Mouse (Mus musculus) liver, embryonic 13.5 days (tissue): Measurements from ENCODE around the gene Fam53b. TPM values are rescaled to one million over a fixed set of nuclear protein-coding genes. Genes with fewer than 3 reads are reported as not detected.
A peak's percentile ranks its signal among the peaks of the same experiment; 100 is the strongest.

Experiments used
- ATAC-seq: fragments of 200-750 bp; cut with Nextera tagmentation; 2 replicates; pipeline ENCODE4 v1.8.0; 2017; ENCODE audit warnings: low read depth, mild to moderate bottlenecking, moderate number of reproducible peaks, moderate library complexity
- DNase-seq: peaks from one replicate; pipeline ENCODE4 v3.0.0; 2022
- H3K27ac ChIP-seq: fragments of 300-500 bp; sonication (generic); 2 replicates; pipeline ENCODE4 v1.5.1; 2015; ENCODE audit warnings: moderate library complexity, mild to moderate bottlenecking, inconsistent platforms
- H3K27me3 ChIP-seq: fragments of 300-500 bp; sonication (generic); 2 replicates; pipeline ENCODE4 v1.6.1; 2015; ENCODE audit warnings: mild to moderate bottlenecking, inconsistent platforms
- H3K36me3 ChIP-seq: fragments of 300-500 bp; sonication (generic); 2 replicates; pipeline ENCODE4 v1.6.1; 2015; ENCODE audit warnings: mild to moderate bottlenecking, inconsistent platforms
- H3K4me1 ChIP-seq: fragments of 300-500 bp; sonication (generic); replicated peaks from 2 replicates; pipeline ENCODE4 v1.6.1; 2015; ENCODE audit warnings: inconsistent platforms
- H3K4me2 ChIP-seq: fragments of 300-500 bp; sonication (generic); 2 replicates; pipeline ENCODE4 v1.6.1; 2015; ENCODE audit warnings: inconsistent platforms, mild to moderate bottlenecking, moderate library complexity
- H3K4me3 ChIP-seq: fragments of 300-500 bp; sonication (generic); replicated peaks from 2 replicates; pipeline ENCODE4 v1.5.1; 2015; ENCODE audit warnings: mild to moderate bottlenecking, inconsistent platforms
- H3K9ac ChIP-seq: fragments of 300-500 bp; sonication (generic); 2 replicates; pipeline ENCODE4 v1.6.1; 2015; ENCODE audit warnings: mild to moderate bottlenecking, inconsistent platforms
- H3K9me3 ChIP-seq: fragments of 300-500 bp; sonication (generic); replicated peaks from 2 replicates; pipeline ENCODE4 v1.6.1; 2016; ENCODE audit warnings: inconsistent platforms
- whole genome bisulfite sequencing: fragments of 180-500 bp; shearing (Covaris S2); methylation state at CpG from one replicate; pipeline ENCODE4 v1.1.7; 2015; ENCODE audit not compliant: insufficient replicate concordance; 5-methylcytosine and 5-hydroxymethylcytosine counted together
- polyA plus RNA-seq: library from polyadenylated mRNA; unstranded; fragments of >200 nt; fragmentation: Nextera tagmentation; extraction: Ambion mirVana; gene quantifications from 2 replicates; pipeline ENCODE4 v1.2.1, GENCODE M21; 2015

Fam53b gene
- polyA plus RNA-seq, 1 experiment from 2014 or later, result 19.1 TPM

DNA sequence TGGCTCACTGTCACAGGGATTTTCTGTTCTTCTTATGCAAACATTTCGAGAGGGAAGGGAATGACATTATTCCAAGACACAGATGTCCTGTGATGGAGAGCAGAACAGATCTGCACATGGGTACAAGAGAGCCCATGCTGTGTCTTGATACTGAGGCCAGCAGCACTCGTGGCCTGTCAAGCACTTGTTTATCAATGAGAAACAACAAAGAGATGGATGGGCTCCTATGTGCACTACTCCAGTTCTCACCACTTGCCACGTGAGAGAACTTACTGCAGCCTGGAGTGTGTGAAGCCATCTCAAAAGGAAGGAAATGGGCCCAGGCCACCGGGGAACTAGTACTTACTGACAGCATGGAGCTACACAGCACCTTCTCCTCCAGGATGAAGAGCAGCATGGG is 27.2 kb downstream of the Fam53b start:
- Histone ChIP-seq H3K9ac (no peak overlapping the region), H3K4me1 (peaks cover 73% of the 10 kb centered on the region), H3K36me3 (no peaks in the 10 kb centered on the region), H3K4me2 (no peak overlapping the region), H3K27me3 (no peaks in the 10 kb centered on the region), H3K9me3 (no peaks in the 10 kb centered on the region), H3K4me3 (no peak overlapping the region), H3K27ac (0 out of 2 replicates have a peak overlapping the region, but pooled peaks have one; percentile 41)
- ATAC-seq (no peak), DNase-seq (no peak)
- WGBS, result 32% methylated on average over 4 of the region's 4 CpGs

DNA sequence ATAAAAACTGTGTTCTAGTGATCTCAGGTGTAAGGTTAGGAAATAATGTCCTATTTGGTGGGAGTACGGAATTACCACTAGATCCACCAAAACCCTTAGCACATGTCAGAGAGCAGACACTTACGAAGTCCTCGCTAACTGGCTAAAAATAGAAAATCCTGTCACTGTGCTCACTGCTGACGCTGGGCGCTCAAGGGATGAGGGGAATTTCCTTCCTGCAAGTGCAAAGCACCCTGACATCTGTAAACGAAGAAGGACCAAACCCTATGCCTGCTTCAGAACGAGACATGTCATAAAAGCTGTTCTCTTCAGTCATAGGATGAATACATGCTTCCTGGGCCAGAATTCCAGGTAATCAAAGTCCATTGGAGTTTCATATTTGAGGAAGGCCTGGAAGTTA is 27.7 kb downstream of the Fam53b start:
- Histone ChIP-seq H3K36me3 (no peaks in the 10 kb centered on the region), H3K4me3 (no peak overlapping the region), H3K4me1 (peaks cover 76% of the 10 kb centered on the region), H3K9ac (no peak overlapping the region), H3K27ac (no peak overlapping the region; the same call in 1 of the 2 replicates), H3K4me2 (no peak overlapping the region), H3K27me3 (no peaks in the 10 kb centered on the region), H3K9me3 (no peaks in the 10 kb centered on the region)
- ATAC-seq, result no peak
- WGBS, result 54% methylated on average over 7 of the region's 7 CpGs
- DNase-seq, result no peak

DNA sequence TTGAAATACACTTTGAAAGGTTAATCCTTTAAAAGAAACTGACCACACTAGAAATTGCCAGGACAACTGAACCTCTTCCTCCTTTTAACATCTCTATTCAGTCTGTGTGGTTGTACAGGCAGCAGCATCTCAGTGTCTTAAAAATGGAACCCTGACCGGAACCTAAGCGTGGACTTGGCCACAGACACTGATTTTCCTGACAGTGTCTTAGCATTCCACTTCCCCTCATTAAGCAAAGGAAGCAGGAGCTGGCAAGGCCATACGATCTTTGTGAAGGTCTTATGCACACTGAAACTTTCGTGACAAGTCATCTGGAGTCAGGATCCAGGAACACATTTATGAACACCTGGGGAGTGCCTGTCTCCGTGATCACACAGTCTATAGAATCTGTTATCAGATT is 29.6 kb downstream of the Fam53b start:
- WGBS, result 69% methylated on average over 5 of the region's 5 CpGs
- peaks cover 82% of the 10 kb centered on the region for H3K4me1 ChIP-seq

DNA sequence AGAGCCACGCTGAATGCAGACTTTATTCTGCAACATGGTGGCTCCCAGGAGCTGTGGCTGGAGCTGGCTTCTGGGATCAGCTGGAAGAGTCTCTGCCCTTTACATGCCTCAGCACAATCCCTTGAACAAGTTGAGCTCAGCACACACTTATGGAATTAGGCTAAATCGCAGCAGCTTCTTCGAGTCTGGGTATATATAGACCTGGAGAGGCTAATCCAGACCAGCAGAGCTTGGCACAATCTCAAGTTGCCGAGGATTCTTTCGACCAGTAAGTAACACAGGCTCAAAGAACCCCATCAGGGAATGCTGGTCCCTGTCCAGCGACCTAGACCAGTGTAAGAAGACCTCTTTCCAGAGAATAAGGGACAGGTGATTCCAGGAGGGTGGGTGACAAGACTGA is 31.8 kb downstream of the Fam53b start:
- no peak for DNase-seq
- peak overlapping the region; percentile 40; the same call in 1 of the 2 replicates for H3K9ac ChIP-seq
- 74% methylated on average over 6 of the region's 6 CpGs for WGBS
- H3K36me3 ChIP-seq, result peaks cover 4% of the 10 kb centered on the region; the same call in 1 of the 2 replicates
- no peaks in the 10 kb centered on the region for H3K9me3 ChIP-seq
- no peak overlapping the region for H3K4me2 ChIP-seq
- no peak for ATAC-seq
- peak overlapping the region; percentile 99 for H3K27ac ChIP-seq
- no peaks in the 10 kb centered on the region for H3K27me3 ChIP-seq
- no peak overlapping the region for H3K4me3 ChIP-seq
- H3K4me1 ChIP-seq, result peaks cover 90% of the 10 kb centered on the region

More for the DNA sequence above, 29.6 kb downstream of the Fam53b start:
- H3K4me3 ChIP-seq, result no peak overlapping the region
- ATAC-seq (no peak), DNase-seq (no peak)
- H3K27ac ChIP-seq, result no peak overlapping the region; the same call in 1 of the 2 replicates
- H3K4me2 ChIP-seq, result no peak overlapping the region
- H3K36me3 ChIP-seq, result no peaks in the 10 kb centered on the region
- no peaks in the 10 kb centered on the region for H3K27me3 ChIP-seq
- no peak overlapping the region for H3K9ac ChIP-seq
- no peaks in the 10 kb centered on the region for H3K9me3 ChIP-seq

DNA sequence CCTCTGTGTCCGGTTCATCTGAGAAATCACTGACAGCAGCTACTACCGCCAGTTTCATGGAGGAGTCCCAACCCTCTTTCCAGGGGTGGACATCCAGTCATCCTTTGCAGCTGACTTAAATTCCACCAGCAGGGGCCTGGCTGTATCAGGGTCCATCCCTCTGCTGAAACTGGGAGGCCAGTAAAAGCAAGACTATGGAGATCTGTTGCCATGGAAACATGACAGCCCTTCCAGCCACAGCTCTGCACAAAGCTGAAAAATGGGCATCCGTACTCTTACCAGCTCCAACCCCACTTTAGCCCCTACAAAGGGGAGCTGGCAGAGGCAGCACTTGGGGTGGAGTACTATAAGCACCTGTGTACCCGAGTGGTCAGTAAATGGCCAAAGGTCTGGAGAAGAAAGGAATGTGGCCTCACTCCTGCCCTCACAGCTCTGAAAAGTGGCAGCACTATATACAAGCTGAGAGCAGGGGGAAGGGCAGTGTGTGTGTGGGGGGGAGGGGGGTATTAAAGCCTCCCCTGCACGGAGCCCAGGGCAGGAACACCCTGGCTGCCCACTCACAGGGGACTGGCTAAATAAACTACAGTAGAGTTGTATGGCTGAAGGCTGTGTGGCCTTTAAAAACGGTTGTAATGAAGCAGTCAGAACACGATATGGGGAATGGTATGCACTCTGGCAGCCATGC is 32.4 kb downstream of the Fam53b start:
- peaks cover 90% of the 10 kb centered on the region for H3K4me1 ChIP-seq

DNA sequence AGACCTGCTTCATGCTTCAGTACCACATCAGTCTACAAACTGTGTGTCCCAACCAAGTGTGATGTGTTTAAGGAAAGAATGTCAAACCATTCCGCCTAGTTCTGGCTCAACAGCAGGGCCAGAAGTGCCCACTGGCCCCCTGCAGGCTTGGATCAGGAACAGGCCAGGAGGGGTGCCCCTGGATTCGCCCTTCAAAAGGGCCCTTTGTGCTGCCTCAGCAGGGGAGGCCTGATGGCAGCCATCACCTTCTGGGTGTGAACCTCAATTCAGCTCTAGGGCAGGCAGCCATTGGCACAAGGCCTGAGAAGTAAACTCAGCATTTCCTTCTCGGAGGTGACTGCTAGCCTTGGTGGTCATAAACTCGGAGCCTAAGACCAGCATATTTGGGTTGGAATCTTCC is 33.1 kb downstream of the Fam53b start:
- peaks cover 10% of the 10 kb centered on the region for H3K36me3 ChIP-seq
- DNase-seq, result no peak
- no peak overlapping the region for H3K9ac ChIP-seq
- peaks cover 85% of the 10 kb centered on the region for H3K4me1 ChIP-seq
- H3K27ac ChIP-seq, result peak overlapping the region; percentile 99
- H3K27me3 ChIP-seq, result no peaks in the 10 kb centered on the region
- 83% methylated on average over 4 of the region's 4 CpGs for WGBS
- H3K9me3 ChIP-seq, result no peaks in the 10 kb centered on the region
- no peak overlapping the region for H3K4me3 ChIP-seq
- H3K4me2 ChIP-seq, result no peak overlapping the region
- ATAC-seq, result no peak

More for the DNA sequence above, 32.4 kb downstream of the Fam53b start:
- WGBS, result 65% methylated on average over 7 of the region's 7 CpGs
- no peak overlapping the region for H3K4me2 ChIP-seq
- H3K4me3 ChIP-seq, result no peak overlapping the region
- no peaks in the 10 kb centered on the region for H3K9me3 ChIP-seq
- peaks cover 8% of the 10 kb centered on the region for H3K36me3 ChIP-seq
- ATAC-seq (no peak), DNase-seq (no peak)
- peak overlapping the region; percentile 40; the same call in 1 of the 2 replicates for H3K9ac ChIP-seq
- no peaks in the 10 kb centered on the region for H3K27me3 ChIP-seq
- peak overlapping the region; percentile 99 for H3K27ac ChIP-seq

DNA sequence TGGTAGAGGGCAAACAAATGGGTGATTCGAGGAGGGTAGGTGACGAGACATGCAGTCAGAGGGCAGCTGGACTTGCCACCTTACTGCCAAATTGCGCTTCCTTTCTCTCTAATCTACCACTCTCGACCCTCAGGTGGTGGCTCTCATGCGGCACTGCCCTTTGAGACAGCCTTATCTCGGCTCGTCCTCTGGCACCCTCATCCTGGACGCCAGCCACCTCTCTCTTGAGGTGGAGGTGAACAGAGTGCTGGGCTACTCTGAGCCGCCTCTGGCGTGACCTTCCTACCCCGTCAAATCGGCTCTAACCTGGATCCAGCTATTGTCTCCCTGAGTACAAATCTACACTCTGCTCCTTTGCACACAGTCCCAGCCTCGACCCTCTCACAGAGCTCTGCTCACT is 35.1 kb downstream of the Fam53b start:
- H3K9me3 ChIP-seq, result no peaks in the 10 kb centered on the region
- peak overlapping the region; percentile 86 for H3K9ac ChIP-seq
- H3K4me3 ChIP-seq, result peak overlapping the region; percentile 76; the same call in 1 of the 2 replicates
- WGBS, result 48% methylated on average over 13 of the region's 13 CpGs
- H3K27me3 ChIP-seq, result no peaks in the 10 kb centered on the region
- H3K36me3 ChIP-seq, result peaks cover 26% of the 10 kb centered on the region
- ATAC-seq (peak; percentile 41), DNase-seq (no peak)
- peak overlapping the region; percentile 85 for H3K4me2 ChIP-seq
- peak overlapping the region; percentile 99 for H3K27ac ChIP-seq
- peaks cover 90% of the 10 kb centered on the region for H3K4me1 ChIP-seq

DNA sequence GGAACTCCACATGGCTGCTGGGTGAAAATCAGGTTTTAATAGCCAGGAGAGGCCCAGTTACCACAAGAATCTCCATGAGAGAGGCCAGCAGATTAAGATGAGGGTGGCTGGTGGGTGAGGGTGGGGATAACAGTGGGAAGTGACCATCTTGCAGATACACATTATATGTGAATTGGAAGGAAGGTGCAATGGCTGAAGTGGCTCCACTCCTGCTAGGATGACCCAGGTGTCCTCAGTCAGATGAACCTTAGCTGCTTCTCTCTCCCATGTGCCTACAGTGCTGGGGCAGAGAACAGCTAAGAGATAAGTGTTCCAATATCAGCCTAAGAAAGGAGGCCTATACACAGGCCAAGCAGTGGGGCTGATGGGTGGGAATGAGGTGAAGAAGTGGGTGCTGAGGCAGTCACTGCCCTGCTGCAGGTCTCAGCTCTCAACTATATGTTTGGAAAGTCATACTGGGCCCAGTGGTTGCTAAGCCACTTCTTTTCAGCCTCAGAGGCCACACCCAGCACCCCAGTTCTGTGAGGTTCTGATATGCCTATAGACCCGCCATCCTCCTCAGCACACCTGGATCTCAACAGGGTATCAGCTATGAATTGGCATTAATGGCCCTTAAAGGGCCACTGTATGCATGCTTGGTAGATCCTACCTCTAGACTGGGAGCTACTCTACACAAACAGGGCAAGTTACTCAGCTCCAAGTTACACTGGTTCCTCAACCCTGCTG is 35.8 kb downstream of the Fam53b start:
- Histone ChIP-seq H3K9ac (peak overlapping the region; percentile 86), H3K9me3 (no peaks in the 10 kb centered on the region), H3K36me3 (peaks cover 26% of the 10 kb centered on the region), H3K4me2 (peak overlapping the region; percentile 85), H3K4me3 (peak overlapping the region; percentile 76), H3K27me3 (no peaks in the 10 kb centered on the region), H3K4me1 (peaks cover 90% of the 10 kb centered on the region), H3K27ac (peak overlapping the region; percentile 99)
- ATAC-seq (peak; percentile 89), DNase-seq (peak; percentile 82)
- WGBS, result 32% methylated on average over 1 of the region's 1 CpGs

DNA sequence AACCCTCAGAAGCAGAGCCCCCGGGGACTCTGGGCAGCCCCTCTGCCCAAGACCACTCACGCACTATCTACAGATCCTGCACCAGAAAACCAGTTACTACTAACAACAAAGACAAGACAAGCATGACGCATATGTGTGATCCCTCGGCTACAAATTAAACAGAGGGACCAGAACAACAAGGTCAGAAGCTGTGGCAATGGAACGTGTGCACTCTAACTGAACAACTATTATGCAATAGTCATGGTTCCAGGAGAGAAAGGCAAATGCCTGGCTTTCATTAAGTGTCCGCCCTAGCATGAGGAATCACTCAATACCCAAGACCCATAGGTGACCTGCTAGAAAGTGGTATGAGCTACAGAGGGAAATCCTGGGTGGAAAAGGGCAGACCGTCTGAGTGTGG is 36.6 kb downstream of the Fam53b start:
- Histone ChIP-seq H3K9me3 (no peaks in the 10 kb centered on the region), H3K4me2 (peak overlapping the region; percentile 85), H3K27me3 (no peaks in the 10 kb centered on the region), H3K4me1 (peaks cover 91% of the 10 kb centered on the region), H3K36me3 (peaks cover 28% of the 10 kb centered on the region), H3K9ac (peak overlapping the region; percentile 86), H3K4me3 (peak overlapping the region; percentile 76), H3K27ac (peak overlapping the region; percentile 99)
- ATAC-seq (no peak), DNase-seq (no peak)
- 67% methylated on average over 7 of the region's 7 CpGs for WGBS

DNA sequence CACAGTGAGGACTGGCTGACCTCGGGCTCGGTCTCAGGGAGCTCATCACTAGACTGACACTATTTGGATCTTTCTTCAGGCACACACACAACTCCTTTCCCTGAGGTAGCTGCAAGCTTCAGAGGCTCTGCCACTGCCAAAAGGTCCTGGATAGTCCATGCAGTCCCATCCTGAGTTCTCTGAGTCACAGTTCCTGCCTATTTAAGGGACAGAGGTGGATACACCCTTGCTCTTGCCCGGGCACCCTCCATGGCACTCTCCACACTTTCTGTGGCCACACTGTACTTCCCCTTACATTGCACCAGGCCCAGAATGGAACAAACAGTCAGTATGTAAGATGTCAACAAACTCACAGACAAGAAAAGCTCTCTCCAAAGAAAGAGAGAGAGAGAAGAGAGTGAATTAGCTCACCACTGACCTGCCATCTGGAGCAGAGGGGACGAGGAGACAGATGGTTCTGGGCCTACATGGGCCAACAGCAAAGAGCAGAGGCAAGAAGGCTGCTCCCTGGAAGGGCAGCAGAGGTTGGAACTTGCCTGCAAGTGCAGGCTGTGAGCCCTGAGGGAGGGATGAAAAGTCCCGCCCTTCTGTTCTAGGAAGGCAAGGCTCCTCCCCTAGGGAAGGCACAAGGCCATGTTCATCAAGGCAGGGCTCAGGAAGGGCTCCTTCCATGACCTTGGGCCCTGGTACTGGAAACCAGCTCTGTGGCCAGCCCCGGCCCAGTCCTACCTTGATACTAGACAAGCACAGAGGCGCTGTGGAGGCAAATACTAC is 37.2 kb downstream of the Fam53b start:
- 56% methylated on average over 7 of the region's 7 CpGs for WGBS
- peak overlapping the region; percentile 86 for H3K9ac ChIP-seq
- peak overlapping the region; percentile 99 for H3K27ac ChIP-seq
- H3K27me3 ChIP-seq, result no peaks in the 10 kb centered on the region
- H3K36me3 ChIP-seq, result peaks cover 34% of the 10 kb centered on the region
- no peaks in the 10 kb centered on the region for H3K9me3 ChIP-seq
- H3K4me1 ChIP-seq, result peaks cover 91% of the 10 kb centered on the region
- DNase-seq, result peak; percentile 71
- peak overlapping the region; percentile 76 for H3K4me3 ChIP-seq
- ATAC-seq, result peak; percentile 67
- peak overlapping the region; percentile 85 for H3K4me2 ChIP-seq

DNA sequence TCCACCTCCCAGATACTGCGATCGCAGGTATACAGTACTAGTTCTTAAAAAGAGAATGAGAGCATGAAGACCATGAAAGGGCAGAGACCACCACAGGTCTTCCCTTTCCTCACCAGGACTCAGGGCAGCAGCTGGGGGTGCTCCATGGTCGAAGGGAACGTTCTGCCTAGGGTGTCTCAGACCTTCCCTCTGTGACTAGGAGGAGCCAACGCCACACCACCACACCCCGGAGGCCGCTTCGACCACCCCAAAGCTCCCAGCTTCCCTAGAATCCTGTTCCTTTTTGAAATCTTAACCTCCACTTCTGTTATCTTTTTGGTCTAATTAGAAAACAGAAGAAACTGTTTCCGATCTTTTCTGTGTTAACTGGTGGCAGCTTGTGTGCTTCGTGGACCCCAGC is 37.8 kb downstream of the Fam53b start:
- WGBS, result 76% methylated on average over 10 of the region's 10 CpGs
- DNase-seq (no peak), ATAC-seq (no peak)
- peak overlapping the region; percentile 76 for H3K4me3 ChIP-seq
- no peaks in the 10 kb centered on the region for H3K27me3 ChIP-seq
- peak overlapping the region; percentile 86 for H3K9ac ChIP-seq
- no peaks in the 10 kb centered on the region for H3K9me3 ChIP-seq
- H3K36me3 ChIP-seq, result peaks cover 40% of the 10 kb centered on the region
- peaks cover 91% of the 10 kb centered on the region for H3K4me1 ChIP-seq
- peak overlapping the region; percentile 85 for H3K4me2 ChIP-seq
- H3K27ac ChIP-seq, result peak overlapping the region; percentile 99
